ENCODE assay signal across 26 mouse cellular contexts in genomic region chr12:9954178-9954888, GRCm38 (mm10).
DNase-seq lines count a peak whose midpoint lies in the region; ATAC-seq lines count a peak whose summit lies in the region.
"Had no signal": no experiment of that assay in that cellular context is flagged by ENCODE, and none has a peak within 500 bp of the region (broad histone marks: within the 10 kb centered on the region; RNA-seq: fewer than 3 reads in every experiment).

No protein-coding gene starts in this region.

- no peak overlapping the region for H3K27ac ChIP-seq in intestine, embryonic 15.5 days
- H3K27ac ChIP-seq: forebrain, embryonic 10.5 days; forebrain, embryonic 13.5 days; heart, adult 2 months; heart, embryonic 10.5 days; heart, embryonic 13.5 days; hindbrain, embryonic 14.5 days had no signal

- 54% methylated on average over 6 of the region's 6 CpGs for WGBS in intestine, embryonic 15.5 days
- 27% methylated on average over 6 of the region's 6 CpGs for WGBS in large intestine, adult 2 months

- H3K36me3 ChIP-seq in intestine, embryonic 15.5 days, result no peaks in the 10 kb centered on the region
- H3K36me3 ChIP-seq: forebrain, embryonic 10.5 days; G1E; heart, embryonic 10.5 days; heart, embryonic 13.5 days had no signal

- ATAC-seq in intestine, embryonic 15.5 days, result peak; percentile 96
- ATAC-seq in megakaryocyte progenitor cell, adult 5-6 weeks (replicated peaks; ENCODE audit: poor library complexity), result no peak
- ATAC-seq: forebrain, embryonic 13.5 days; forebrain, embryonic 16.5 days; Patski had no signal

- no peaks in the 10 kb centered on the region for H3K4me1 ChIP-seq in intestine, embryonic 15.5 days (replicated peaks)
- H3K4me1 ChIP-seq: forebrain, embryonic 10.5 days; forebrain, embryonic 13.5 days; heart, embryonic 10.5 days; heart, embryonic 13.5 days had no signal

- peak; percentile 18 for DNase-seq in urinary bladder, postnatal 14 days (ENCODE audit: low spot score)
- no peak for DNase-seq in urinary bladder, adult 2 months (ENCODE audit: low spot score)
- DNase-seq in large intestine, adult 2 months (ENCODE audit: low read depth, low spot score), result peak; percentile 11
- no peak for DNase-seq in lung, postnatal 14 days
- DNase-seq: adrenal gland, postnatal 10 days; adrenal gland, postnatal 36 days; B cell, adult 2 months; cerebellum, adult 18-20 months; cerebellum, adult 9-10 months; cerebellum, postnatal 14 days; gastrocnemius, postnatal 10 days; gastrocnemius, postnatal 36 days; heart, adult 2 months; heart, postnatal 14 days; heart, postnatal 4 days had no signal

- no peak overlapping the region for H3K4me2 ChIP-seq in intestine, embryonic 15.5 days (replicated peaks)
- H3K4me2 ChIP-seq: forebrain, embryonic 13.5 days; heart, embryonic 13.5 days; hindbrain, embryonic 14.5 days had no signal

- H3K9me3 ChIP-seq in intestine, embryonic 15.5 days, result no peaks in the 10 kb centered on the region
- H3K9me3 ChIP-seq: forebrain, embryonic 10.5 days; forebrain, embryonic 13.5 days; G1E; heart, embryonic 10.5 days; heart, embryonic 13.5 days had no signal

- no peak overlapping the region for H3K4me3 ChIP-seq in intestine, embryonic 15.5 days (replicated peaks)
- H3K4me3 ChIP-seq: forebrain, embryonic 10.5 days; forebrain, embryonic 13.5 days; heart, adult 2 months; heart, embryonic 10.5 days; heart, embryonic 13.5 days had no signal

- H3K9ac ChIP-seq in intestine, embryonic 15.5 days, result no peak overlapping the region
- H3K9ac ChIP-seq: forebrain, embryonic 13.5 days; heart, embryonic 13.5 days; hindbrain, embryonic 14.5 days had no signal

- no peaks in the 10 kb centered on the region for H3K27me3 ChIP-seq in intestine, embryonic 15.5 days (replicated peaks)
- H3K27me3 ChIP-seq: CH12.LX; forebrain, embryonic 13.5 days; heart, embryonic 13.5 days; Patski had no signal

Comparison
In these comparisons a context has a peak if more than half of its experiments do, and no peak if none do; other contexts are left out.
1. DNase-seq: peak in urinary bladder, postnatal 14 days (single experiment) and large intestine, adult 2 months (single experiment); none in urinary bladder, adult 2 months (single experiment) and lung, postnatal 14 days (single experiment).